Mouse (Mus musculus): ENCODE data around the gene Zbtb20. TPM values are rescaled to one million over a fixed set of nuclear protein-coding genes. Genes with fewer than 3 reads are reported as not detected.

The Zbtb20 gene
- 13.7 and 15.4 TPM in 2 replicates for polyA plus RNA-seq (2011; ENCODE audit: insufficient read length, low read depth, missing spikeins)

GRCm38 (mm10) chr16:42875852-42875980, at the start of gene Zbtb20:
TSS of gene Zbtb20 (plus strand) at chr16:42875881.
- H3K4me3 ChIP-seq (ENCODE audit: insufficient read depth, low read length) = peak within 1 kb of the TSS; percentile 69

GRCm38 (mm10) chr16:42835940-42836339, 39.7 kb upstream of the Zbtb20 start:
- Histone ChIP-seq H3K27ac (ENCODE audit: insufficient read depth, low read length) (no peak overlapping the region), H3K4me1 (ENCODE audit: control insufficient read depth, insufficient read depth, low read length) (no peaks in the 10 kb centered on the region), H3K4me3 (ENCODE audit: insufficient read depth, low read length) (no peak overlapping the region)
- TF ChIP-seq POLR2A (IDR thresholded peaks at IDR 0.05; ENCODE audit: low read depth, low read length) (no peak), CTCF (IDR thresholded peaks at IDR 0.05; ENCODE audit: borderline replicate concordance, insufficient read depth, low read length) (no peak)

More at GRCm38 (mm10) chr16:42875852-42875980, at the start of gene Zbtb20:
- Histone ChIP-seq H3K4me1 (ENCODE audit: control insufficient read depth, insufficient read depth, low read length) (no peaks in the 10 kb centered on the region), H3K27ac (ENCODE audit: insufficient read depth, low read length) (peak within 1 kb of the TSS; percentile 99)
- no peak for TF ChIP-seq POLR2A (IDR thresholded peaks at IDR 0.05; ENCODE audit: low read depth, low read length)
- TF ChIP-seq CTCF (IDR thresholded peaks at IDR 0.05; ENCODE audit: borderline replicate concordance, insufficient read depth, low read length) = no peak

- Histone ChIP-seq H3K27ac (ENCODE audit: insufficient read depth, low read length) (no peak overlapping the region), H3K4me1 (ENCODE audit: control insufficient read depth, insufficient read depth, low read length) (no peaks in the 10 kb centered on the region), H3K4me3 (ENCODE audit: insufficient read depth, low read length) (no peak overlapping the region)
- TF ChIP-seq CTCF (IDR thresholded peaks at IDR 0.05; ENCODE audit: borderline replicate concordance, insufficient read depth, low read length) (no peak), POLR2A (IDR thresholded peaks at IDR 0.05; ENCODE audit: low read depth, low read length) (no peak)
These were observed 39.1 kb upstream of the Zbtb20 start for GRCm38 (mm10) chr16:42836404-42837120.

GRCm38 (mm10) chr16:42838226-42838625, 37.5 kb upstream of the Zbtb20 start:
- Histone ChIP-seq H3K27ac (ENCODE audit: insufficient read depth, low read length) (no peak overlapping the region), H3K4me1 (ENCODE audit: control insufficient read depth, insufficient read depth, low read length) (no peaks in the 10 kb centered on the region), H3K4me3 (ENCODE audit: insufficient read depth, low read length) (no peak overlapping the region)
- TF ChIP-seq CTCF (IDR thresholded peaks at IDR 0.05; ENCODE audit: borderline replicate concordance, insufficient read depth, low read length) (no peak), POLR2A (IDR thresholded peaks at IDR 0.05; ENCODE audit: low read depth, low read length) (no peak)

- Histone ChIP-seq H3K4me1 (ENCODE audit: control insufficient read depth, insufficient read depth, low read length) (no peaks in the 10 kb centered on the region), H3K4me3 (ENCODE audit: insufficient read depth, low read length) (no peak overlapping the region), H3K27ac (ENCODE audit: insufficient read depth, low read length) (no peak overlapping the region)
- TF ChIP-seq POLR2A (IDR thresholded peaks at IDR 0.05; ENCODE audit: low read depth, low read length) (no peak), CTCF (IDR thresholded peaks at IDR 0.05; ENCODE audit: borderline replicate concordance, insufficient read depth, low read length) (no peak)
These were observed 18.0 kb upstream of the Zbtb20 start for GRCm38 (mm10) chr16:42857564-42858183.

DNA sequence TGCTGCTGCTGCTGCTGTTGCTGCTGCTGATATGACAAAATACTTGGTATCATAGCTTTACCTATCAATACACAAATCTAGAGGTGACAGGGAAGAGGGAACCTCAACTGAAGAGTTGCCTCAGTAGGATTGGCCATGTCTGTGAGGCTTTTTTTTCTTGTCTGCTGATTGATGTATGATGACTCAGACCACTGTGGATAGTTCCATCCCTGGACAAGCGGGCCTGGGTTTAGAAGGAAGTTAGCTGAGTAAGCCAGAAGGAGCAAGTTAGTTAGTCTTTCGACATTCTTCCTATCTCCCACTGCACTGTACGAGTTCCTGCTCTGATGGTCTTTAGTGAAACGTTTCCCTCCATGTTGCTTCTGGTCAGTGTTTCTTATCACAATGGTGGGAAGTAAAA, 16.4 kb upstream of the Zbtb20 start:
- no peaks in the 10 kb centered on the region for H3K4me1 ChIP-seq (ENCODE audit: control insufficient read depth, insufficient read depth, low read length)
- H3K27ac ChIP-seq (ENCODE audit: insufficient read depth, low read length) = no peak overlapping the region
- TF ChIP-seq CTCF (IDR thresholded peaks at IDR 0.05; ENCODE audit: borderline replicate concordance, insufficient read depth, low read length) (no peak), POLR2A (IDR thresholded peaks at IDR 0.05; ENCODE audit: low read depth, low read length) (no peak)
- H3K4me3 ChIP-seq (ENCODE audit: insufficient read depth, low read length) = no peak overlapping the region

DNA sequence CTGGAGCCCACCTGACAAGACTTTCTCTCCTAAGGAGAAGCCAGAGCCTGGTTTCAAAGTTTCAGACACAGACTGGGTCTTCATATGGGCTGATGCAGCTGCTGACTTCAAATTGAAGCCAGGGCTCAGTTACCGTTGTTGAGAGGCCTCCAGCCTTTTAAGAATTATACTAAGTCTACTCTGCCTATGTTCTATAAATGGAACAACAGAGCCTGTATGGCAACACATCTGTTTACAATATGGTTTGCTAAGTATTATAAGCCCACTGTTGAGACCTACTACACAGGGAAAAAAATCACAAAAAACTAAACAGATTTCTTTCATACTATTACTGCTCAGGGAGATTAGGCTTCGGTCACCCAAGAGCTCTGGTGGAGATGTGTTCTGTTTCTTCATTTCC, 12.4 kb upstream of the Zbtb20 start:
- Histone ChIP-seq H3K4me3 (ENCODE audit: insufficient read depth, low read length) (no peak overlapping the region), H3K4me1 (ENCODE audit: control insufficient read depth, insufficient read depth, low read length) (no peaks in the 10 kb centered on the region), H3K27ac (ENCODE audit: insufficient read depth, low read length) (no peak overlapping the region)
- TF ChIP-seq CTCF (IDR thresholded peaks at IDR 0.05; ENCODE audit: borderline replicate concordance, insufficient read depth, low read length) = no peak
- TF ChIP-seq POLR2A (IDR thresholded peaks at IDR 0.05; ENCODE audit: low read depth, low read length) = no peak

DNA sequence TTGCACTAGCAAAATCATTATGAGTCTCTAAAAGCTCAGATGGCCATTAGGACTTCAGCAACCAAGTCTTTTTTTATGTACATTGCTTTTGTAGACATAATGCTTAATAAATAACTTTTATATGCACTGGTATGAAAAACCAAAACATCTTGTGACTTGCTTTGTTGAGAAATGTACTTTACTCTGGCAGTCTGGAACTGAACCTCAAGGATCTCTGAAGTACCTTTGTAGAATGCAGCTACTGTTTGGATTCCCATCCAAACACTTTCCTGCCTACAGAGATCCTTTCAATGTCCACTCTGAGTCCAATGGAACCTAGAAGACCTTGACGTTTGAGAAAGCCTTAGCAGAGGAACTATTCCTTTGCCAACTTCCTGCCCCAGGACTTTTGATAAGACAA, 9.6 kb upstream of the Zbtb20 start:
- TF ChIP-seq POLR2A (IDR thresholded peaks at IDR 0.05; ENCODE audit: low read depth, low read length) = no peak
- no peak for TF ChIP-seq CTCF (IDR thresholded peaks at IDR 0.05; ENCODE audit: borderline replicate concordance, insufficient read depth, low read length)
- Histone ChIP-seq H3K27ac (ENCODE audit: insufficient read depth, low read length) (no peak overlapping the region), H3K4me3 (ENCODE audit: insufficient read depth, low read length) (no peak overlapping the region), H3K4me1 (ENCODE audit: control insufficient read depth, insufficient read depth, low read length) (no peaks in the 10 kb centered on the region)

DNA sequence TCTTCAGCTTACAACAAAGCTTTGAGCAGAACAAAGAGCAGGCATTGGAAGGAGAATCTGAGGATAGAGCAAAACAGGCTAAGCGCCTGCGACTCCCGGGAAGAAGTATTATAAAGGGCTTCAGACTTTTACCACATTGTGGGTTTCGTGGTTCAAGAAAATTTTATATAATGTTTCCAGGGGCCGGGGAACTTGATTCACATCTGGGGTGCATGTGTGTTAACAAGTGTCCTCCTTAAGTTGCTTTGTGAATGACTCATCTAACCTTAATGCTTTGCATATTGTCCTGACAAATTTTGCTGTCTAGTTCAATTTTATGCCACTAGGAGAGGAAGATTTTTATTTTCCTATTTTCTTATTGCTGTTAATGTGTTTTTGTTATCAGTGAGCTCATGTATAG, 3.6 kb upstream of the Zbtb20 start:
- Histone ChIP-seq H3K4me3 (ENCODE audit: insufficient read depth, low read length) (no peak overlapping the region), H3K27ac (ENCODE audit: insufficient read depth, low read length) (peak overlapping the region; percentile 76), H3K4me1 (ENCODE audit: control insufficient read depth, insufficient read depth, low read length) (no peaks in the 10 kb centered on the region)
- TF ChIP-seq POLR2A (IDR thresholded peaks at IDR 0.05; ENCODE audit: low read depth, low read length) (no peak), CTCF (IDR thresholded peaks at IDR 0.05; ENCODE audit: borderline replicate concordance, insufficient read depth, low read length) (no peak)

DNA sequence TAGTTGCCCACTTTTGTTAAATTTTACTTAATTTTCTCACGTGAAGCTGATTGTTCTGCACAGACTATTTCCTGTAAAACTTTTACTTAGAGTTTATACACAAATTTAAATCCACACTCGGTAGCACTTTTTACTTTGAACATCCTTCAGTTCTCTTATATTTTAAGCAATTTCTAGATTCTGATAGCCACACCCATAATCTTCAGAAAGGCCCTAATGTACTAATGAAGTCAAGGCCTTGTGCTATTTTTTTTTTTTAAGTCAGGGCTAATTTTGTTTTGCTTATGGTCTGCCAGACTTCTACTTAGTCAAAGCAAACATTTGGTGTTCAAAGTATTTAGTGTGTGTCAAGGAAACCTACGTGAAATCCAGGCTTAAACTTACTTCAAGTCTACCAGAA, 1.7 kb upstream of the Zbtb20 start:
- Histone ChIP-seq H3K27ac (ENCODE audit: insufficient read depth, low read length) (peak overlapping the region; percentile 84; the same call in 1 of the 2 replicates), H3K4me1 (ENCODE audit: control insufficient read depth, insufficient read depth, low read length) (no peaks in the 10 kb centered on the region), H3K4me3 (ENCODE audit: insufficient read depth, low read length) (no peak overlapping the region)
- TF ChIP-seq CTCF (IDR thresholded peaks at IDR 0.05; ENCODE audit: borderline replicate concordance, insufficient read depth, low read length) (no peak), POLR2A (IDR thresholded peaks at IDR 0.05; ENCODE audit: low read depth, low read length) (no peak)
